Mouse (Mus musculus) liver, embryonic 11.5 days (tissue): Measurements from ENCODE around the gene F8. TPM values are rescaled to one million over a fixed set of nuclear protein-coding genes. Genes with fewer than 3 reads are reported as not detected.

Experiments used
- ATAC-seq: fragments of 200-750 bp; cut with Nextera tagmentation; replicated peaks from 2 replicates; pipeline ENCODE4 v1.8.0; 2017; ENCODE audit warnings: moderate number of reproducible peaks, mild to moderate bottlenecking, moderate TSS enrichment, moderate library complexity; ENCODE audit not compliant: low FRiP score
- DNase-seq: peaks from one replicate; pipeline ENCODE4 v3.0.0-alpha.2; 2017; ENCODE audit warnings: low spot score
- H3K27ac ChIP-seq: fragments of 300-500 bp; sonication (generic); 2 replicates; pipeline ENCODE4 v1.5.1; 2014; ENCODE audit warnings: mild to moderate bottlenecking, low read depth, low read length, control low read depth
- H3K27me3 ChIP-seq: fragments of 300-500 bp; sonication (generic); replicated peaks from 2 replicates; pipeline ENCODE4 v1.6.1; 2014; ENCODE audit warnings: low read length, mixed read lengths; ENCODE audit not compliant: control insufficient read depth, insufficient read depth
- H3K36me3 ChIP-seq: fragments of 300-500 bp; sonication (generic); 2 replicates; pipeline ENCODE4 v1.6.1; 2014; ENCODE audit warnings: mild to moderate bottlenecking, low read length, moderate library complexity, mixed read lengths; ENCODE audit not compliant: control insufficient read depth, insufficient read depth
- H3K4me1 ChIP-seq: fragments of 300-500 bp; sonication (generic); replicated peaks from 2 replicates; pipeline ENCODE4 v1.6.1; 2014; ENCODE audit warnings: low read length, mixed read lengths; ENCODE audit not compliant: control insufficient read depth, insufficient read depth
- H3K4me2 ChIP-seq: fragments of 300-500 bp; sonication (generic); 2 replicates; pipeline ENCODE4 v1.6.1; 2014; ENCODE audit warnings: mild to moderate bottlenecking, control low read depth, moderate library complexity
- H3K4me3 ChIP-seq: fragments of 300-500 bp; sonication (generic); 2 replicates; pipeline ENCODE4 v1.5.1; 2014; ENCODE audit warnings: low read depth, low read length, control low read depth
- H3K9ac ChIP-seq: fragments of 300-500 bp; sonication (generic); 2 replicates; pipeline ENCODE4 v1.6.1; 2014; ENCODE audit warnings: low read depth, low read length, control low read depth
- H3K9me3 ChIP-seq: fragments of 300-500 bp; sonication (generic); 2 replicates; pipeline ENCODE4 v1.6.1; 2016; ENCODE audit warnings: low read length, inconsistent platforms, mixed read lengths; ENCODE audit not compliant: control insufficient read depth
- WGBS: fragments of 180-500 bp; shearing (Covaris S2); extraction: QIAGEN DNeasy Blood & Tissue Kit; methylation state at CpG from one replicate; pipeline ENCODE4 v1.1.7; 2014; 5-methylcytosine and 5-hydroxymethylcytosine counted together
- polyA plus RNA-seq: library from polyadenylated mRNA; unstranded; fragments of >200 nt; fragmentation: Nextera tagmentation; extraction: Ambion mirVana; gene quantifications from 2 replicates; pipeline ENCODE4 v1.2.1, GENCODE M21; 2014

The F8 gene
- 0.62 and 1.5 TPM in 2 replicates for polyA plus RNA-seq

GRCm38 (mm10) chrX:75382195-75382771 is at the start of gene F8, which contains the start of gene Fundc2:
F8 (minus strand) TSS chrX:75382615.
Fundc2 (plus strand) TSS chrX:75382399.
- Histone ChIP-seq H3K4me2 (peak within 1 kb of the TSS; percentile 59), H3K27ac (peak within 1 kb of the TSS; percentile 83), H3K4me3 (peak within 1 kb of the TSS; percentile 50), H3K9ac (peak within 1 kb of the TSS; percentile 63), H3K9me3 (no peaks in the 10 kb centered on the region), H3K27me3 (no peaks in the 10 kb centered on the region), H3K4me1 (no peaks in the 10 kb centered on the region), H3K36me3 (no peaks in the 10 kb centered on the region)
- ATAC-seq (peak; percentile 90), DNase-seq (peak; percentile 79)
- WGBS = 8% methylated on average over 23 of the region's 25 CpGs

- Histone ChIP-seq H3K4me2 (peak within 1 kb of the TSS; percentile 58), H3K27me3 (peaks cover 6% of the 10 kb centered on the region; the same call in 1 of the 2 replicates), H3K9ac (peak within 1 kb of the TSS; percentile 72), H3K9me3 (no peaks in the 10 kb centered on the region), H3K27ac (peak within 1 kb of the TSS; percentile 91), H3K4me3 (peak within 1 kb of the TSS; percentile 58), H3K4me1 (no peaks in the 10 kb centered on the region), H3K36me3 (peaks cover 4% of the 10 kb centered on the region; the same call in 1 of the 2 replicates)
- WGBS = 9% methylated on average over 52 of the region's 52 CpGs
- ATAC-seq = peak; percentile 99
- peak; percentile 75 for DNase-seq
Observed at GRCm38 (mm10) chrX:75415936-75416785, 33.7 kb upstream of the F8 start, which contains the start of the genes Cmc4, Mtcp1 and Brcc3. Cmc4 (minus strand) TSS chrX:75416584. Mtcp1 (minus strand) TSS chrX:75416588. Brcc3 (plus strand) TSS chrX:75416628.

- no peak overlapping the region for H3K9ac ChIP-seq
- no peaks in the 10 kb centered on the region for H3K9me3 ChIP-seq
- H3K4me2 ChIP-seq = no peak overlapping the region
- H3K4me3 ChIP-seq = no peak overlapping the region
- WGBS = 90% methylated on average over 1 of the region's 1 CpGs
- no peaks in the 10 kb centered on the region for H3K36me3 ChIP-seq
- no peaks in the 10 kb centered on the region for H3K27me3 ChIP-seq
- no peak overlapping the region for H3K27ac ChIP-seq
- no peak for ATAC-seq
- DNase-seq = no peak
- H3K4me1 ChIP-seq = no peaks in the 10 kb centered on the region
Observed at GRCm38 (mm10) chrX:75409711-75410110, 27.3 kb upstream of the F8 start.

- H3K27me3 ChIP-seq = no peaks in the 10 kb centered on the region
- DNase-seq (no peak), ATAC-seq (no peak)
- no peak overlapping the region for H3K27ac ChIP-seq
- H3K36me3 ChIP-seq = no peaks in the 10 kb centered on the region
- H3K4me1 ChIP-seq = no peaks in the 10 kb centered on the region
- no peak overlapping the region for H3K4me2 ChIP-seq
- no peak overlapping the region for H3K4me3 ChIP-seq
- no peaks in the 10 kb centered on the region for H3K9me3 ChIP-seq
- H3K9ac ChIP-seq = no peak overlapping the region
Observed at GRCm38 (mm10) chrX:75403350-75403749, 20.9 kb upstream of the F8 start.

GRCm38 (mm10) chrX:75402668-75403067 is 20.3 kb upstream of the F8 start:
- ATAC-seq (peak; percentile 79), DNase-seq (no peak)
- Histone ChIP-seq H3K4me1 (no peaks in the 10 kb centered on the region), H3K9ac (no peak overlapping the region), H3K36me3 (no peaks in the 10 kb centered on the region), H3K27me3 (no peaks in the 10 kb centered on the region), H3K9me3 (no peaks in the 10 kb centered on the region), H3K4me2 (no peak overlapping the region), H3K27ac (peak overlapping the region; percentile 11; the same call in 1 of the 2 replicates), H3K4me3 (no peak overlapping the region)
- WGBS = 52% methylated on average over 2 of the region's 2 CpGs

- DNase-seq = no peak
- no peak overlapping the region for H3K4me2 ChIP-seq
- H3K4me1 ChIP-seq = no peaks in the 10 kb centered on the region
- no peak overlapping the region for H3K9ac ChIP-seq
- H3K36me3 ChIP-seq = no peaks in the 10 kb centered on the region
- no peaks in the 10 kb centered on the region for H3K9me3 ChIP-seq
- no peak for ATAC-seq
- no peak overlapping the region for H3K27ac ChIP-seq
- no peaks in the 10 kb centered on the region for H3K27me3 ChIP-seq
- H3K4me3 ChIP-seq = no peak overlapping the region
- WGBS = 86% methylated on average over 1 of the region's 1 CpGs
Observed at GRCm38 (mm10) chrX:75399471-75399870, 17.1 kb upstream of the F8 start.

GRCm38 (mm10) chrX:75381699-75382098 is 716 bp downstream of the F8 start:
- no peaks in the 10 kb centered on the region for H3K27me3 ChIP-seq
- no peaks in the 10 kb centered on the region for H3K4me1 ChIP-seq
- ATAC-seq (no peak), DNase-seq (no peak)
- 70% methylated on average over 5 of the region's 5 CpGs for WGBS
- no peaks in the 10 kb centered on the region for H3K9me3 ChIP-seq
- peak overlapping the region; percentile 59 for H3K4me2 ChIP-seq
- peak overlapping the region; percentile 50 for H3K4me3 ChIP-seq
- H3K27ac ChIP-seq = no peak overlapping the region
- no peak overlapping the region for H3K9ac ChIP-seq
- H3K36me3 ChIP-seq = no peaks in the 10 kb centered on the region

GRCm38 (mm10) chrX:75381176-75381575 is 1.2 kb downstream of the F8 start:
- Histone ChIP-seq H3K27ac (no peak overlapping the region), H3K4me1 (no peaks in the 10 kb centered on the region), H3K4me3 (no peak overlapping the region), H3K9ac (no peak overlapping the region), H3K9me3 (no peaks in the 10 kb centered on the region), H3K36me3 (no peaks in the 10 kb centered on the region), H3K27me3 (no peaks in the 10 kb centered on the region), H3K4me2 (no peak overlapping the region)
- 89% methylated on average over 1 of the region's 1 CpGs for WGBS
- DNase-seq (no peak), ATAC-seq (no peak)
